Mouse (Mus musculus) c-Kit-positive CD71-positive TER-119-positive erythroid progenitor cells, embryonic 14.5 days (primary cell): ENCODE results near the gene Klk6.

ENCODE experiments used
- DNase-seq: peaks from one replicate; pipeline ENCODE4 v3.0.0-alpha.2; 2013; ENCODE audit warnings: low spot score

Gene Klk6

DNA sequence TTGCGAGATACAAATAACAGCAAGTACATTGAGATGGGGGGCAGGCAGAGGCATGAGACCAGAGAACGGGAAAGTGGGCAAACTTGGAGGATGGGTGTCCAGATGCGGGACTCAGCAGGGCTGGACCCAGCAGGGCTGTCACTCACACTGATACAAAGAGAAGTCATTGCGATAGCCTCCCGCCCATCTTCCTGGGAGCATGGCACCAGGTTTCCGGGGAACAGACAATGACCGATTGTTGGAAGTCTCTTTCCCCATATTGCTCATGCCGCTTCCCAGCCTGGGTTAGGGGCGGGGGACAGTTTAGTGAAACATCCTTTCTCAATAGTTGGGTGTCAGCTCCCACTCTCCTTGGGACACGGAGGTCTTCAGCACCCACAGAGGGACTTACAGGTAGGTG is at the start of gene Klk6:
TSS of gene Klk6 (plus strand) at position 301 of the 400 bp plus-strand sequence.
- DNase-seq, result no peak

DNA sequence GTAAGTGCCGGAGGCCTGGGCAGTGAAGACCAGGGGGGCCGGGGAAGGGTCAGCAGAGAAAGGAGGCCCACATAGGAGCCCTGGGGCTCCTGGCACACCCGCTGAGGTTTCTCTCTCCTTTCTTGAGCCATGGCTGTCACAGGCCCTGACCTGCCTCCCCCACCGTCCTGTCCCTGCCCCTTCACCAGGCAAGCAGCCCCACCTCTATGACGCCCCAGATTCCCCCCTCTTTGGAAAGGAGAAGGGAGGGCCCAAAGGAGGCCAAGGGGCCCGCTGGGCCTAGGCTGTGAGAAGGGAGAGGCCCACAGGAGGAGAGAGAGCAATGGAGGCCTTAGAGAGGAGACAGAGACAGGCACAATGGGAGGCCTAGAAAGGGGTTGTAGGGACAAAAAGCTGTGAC is 49.5 kb upstream of the Klk6 start:
- DNase-seq, result no peak

DNA sequence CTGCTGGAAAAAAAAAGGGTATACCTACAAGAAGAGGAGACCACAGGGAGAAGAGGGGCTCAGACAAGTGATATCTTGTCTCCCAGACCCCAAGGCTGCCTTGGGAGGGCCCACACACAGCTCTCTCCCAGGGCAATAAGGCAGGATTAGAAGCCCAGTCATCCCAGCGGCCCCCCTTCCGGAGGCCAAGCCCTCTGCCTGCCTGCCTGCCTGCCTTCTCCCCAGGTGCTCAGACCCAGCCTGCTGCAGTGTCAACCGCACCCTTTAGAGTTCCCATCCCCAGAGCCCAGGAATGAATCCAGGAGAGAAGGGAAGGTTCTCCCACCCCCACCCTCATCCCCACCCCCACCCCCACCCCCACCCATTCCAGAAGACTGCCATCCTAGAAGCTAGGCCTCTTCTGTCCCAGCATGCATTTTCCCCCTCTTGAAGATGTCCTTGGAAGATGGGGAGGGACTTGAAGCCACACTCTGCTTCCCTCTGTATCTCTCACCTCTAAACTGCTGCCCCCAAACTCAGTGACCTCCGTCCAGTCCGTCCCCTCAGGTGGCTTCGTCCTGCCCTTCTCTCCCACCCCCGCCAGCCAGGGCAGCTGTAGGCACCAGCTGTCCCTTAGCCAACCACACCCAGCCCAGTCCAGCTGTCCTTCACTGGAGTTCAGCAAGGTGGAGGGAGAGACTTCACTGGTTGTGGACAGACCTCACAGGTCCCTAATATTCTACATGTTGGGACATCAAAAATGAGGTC is 48.8 kb upstream of the Klk6 start:
- no peak for DNase-seq

DNA sequence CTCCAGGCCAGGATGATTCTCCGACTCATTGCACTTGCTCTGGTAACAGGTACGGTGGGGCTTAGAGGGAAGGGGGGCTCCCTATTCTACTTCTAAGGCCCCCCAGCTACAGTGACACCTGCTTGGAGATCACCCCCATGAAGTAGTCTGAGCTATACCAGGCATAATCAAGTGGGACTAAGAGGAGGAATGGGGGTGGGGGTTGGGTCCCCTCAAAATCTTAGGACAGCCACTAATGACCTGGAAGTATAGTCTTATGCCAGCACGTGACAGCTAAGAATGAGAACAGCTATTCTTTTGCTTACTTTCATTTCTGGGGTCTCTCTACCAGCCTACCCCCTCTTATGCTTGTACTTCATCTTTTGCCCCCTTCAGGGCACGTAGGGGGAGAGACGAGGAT is 47.8 kb upstream of the Klk6 start:
- no peak for DNase-seq

DNA sequence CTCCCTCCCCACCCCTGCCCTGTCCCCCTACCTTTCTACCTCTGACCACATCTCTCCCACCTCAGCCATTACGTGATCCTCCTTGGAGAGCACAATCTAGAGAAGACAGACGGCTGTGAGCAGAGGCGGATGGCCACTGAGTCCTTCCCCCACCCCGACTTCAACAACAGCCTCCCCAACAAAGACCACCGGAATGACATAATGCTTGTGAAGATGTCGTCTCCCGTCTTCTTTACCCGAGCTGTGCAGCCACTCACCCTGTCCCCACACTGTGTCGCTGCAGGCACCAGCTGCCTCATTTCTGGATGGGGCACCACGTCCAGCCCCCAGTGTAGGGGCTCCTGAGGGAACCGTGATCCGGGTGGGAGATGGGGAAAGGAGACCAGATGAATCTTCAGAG is 46.9 kb upstream of the Klk6 start:
- DNase-seq, result no peak

DNA sequence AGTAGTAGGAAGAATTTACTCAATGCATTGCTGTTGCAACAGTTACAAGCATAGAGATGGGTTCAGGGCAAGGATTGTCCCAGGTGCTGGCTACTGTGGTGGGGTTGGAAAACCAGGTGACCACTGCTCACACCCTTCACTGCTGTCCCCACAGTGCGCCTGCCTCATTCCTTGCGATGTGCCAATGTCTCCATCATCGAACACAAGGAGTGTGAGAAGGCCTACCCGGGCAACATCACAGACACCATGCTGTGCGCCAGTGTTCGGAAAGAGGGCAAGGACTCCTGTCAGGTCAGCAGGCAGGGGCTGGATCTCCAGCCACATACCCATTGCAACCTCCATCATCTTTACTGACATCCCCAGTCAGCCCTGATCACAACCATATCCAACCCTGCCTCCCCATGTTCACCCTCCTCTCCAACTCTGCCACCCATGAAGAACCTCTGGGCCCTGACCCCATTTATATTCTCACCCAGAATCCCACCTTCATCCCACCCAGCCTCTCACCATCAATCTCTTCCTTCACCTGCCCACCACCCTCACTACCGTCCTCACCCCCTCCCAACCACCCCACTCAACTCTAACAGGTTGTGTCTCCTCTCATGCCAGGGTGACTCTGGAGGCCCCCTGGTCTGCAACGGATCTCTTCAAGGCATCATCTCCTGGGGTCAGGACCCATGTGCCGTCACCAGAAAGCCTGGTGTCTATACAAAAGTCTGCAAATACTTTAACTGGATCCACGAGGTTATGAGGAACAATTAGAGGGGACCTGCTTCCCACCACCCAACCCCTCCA is 45.9 kb upstream of the Klk6 start:
- no peak for DNase-seq

DNA sequence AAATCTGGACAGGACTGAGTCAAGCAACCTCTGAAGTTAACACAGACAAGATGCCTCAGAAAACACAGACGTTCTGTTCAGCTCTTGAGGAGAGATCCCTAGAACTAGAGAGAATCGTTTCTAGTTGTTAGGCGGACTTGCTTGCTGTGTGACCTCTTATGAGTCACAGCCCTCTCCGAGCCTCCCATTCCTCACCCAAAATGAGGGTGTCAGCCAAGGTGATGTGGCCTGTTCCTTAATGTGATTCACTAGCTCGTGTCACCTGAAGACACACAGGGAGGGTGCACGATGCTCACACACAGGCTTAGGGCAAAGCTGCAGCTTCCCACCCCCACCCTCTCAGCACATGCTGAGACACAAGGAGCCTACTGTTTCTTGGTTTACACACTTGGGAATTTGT is 44.1 kb upstream of the Klk6 start:
- no peak for DNase-seq

DNA sequence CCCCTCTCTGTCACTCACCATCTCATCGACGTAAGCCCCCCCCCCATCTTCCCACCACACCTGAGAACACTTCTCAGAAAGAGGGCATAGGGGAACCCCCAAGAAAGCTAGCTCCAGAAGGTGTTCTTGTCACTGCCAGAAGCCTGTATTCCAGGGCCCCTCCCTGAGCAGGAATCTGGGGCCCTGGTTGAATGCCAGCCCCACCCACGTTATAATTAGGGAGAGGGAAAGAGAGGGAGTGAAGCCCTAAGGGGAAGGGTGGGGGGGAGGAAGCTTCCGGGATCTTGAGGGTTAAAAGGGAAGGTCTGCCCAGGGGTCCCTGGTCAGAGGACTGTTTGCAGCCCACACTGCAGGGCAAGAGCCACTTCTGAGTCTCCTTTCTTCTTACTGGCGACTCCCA is 43.6 kb upstream of the Klk6 start, which contains the start of gene Klk10:
TSS of gene Klk10 (plus strand) at position 290 of the 400 bp plus-strand sequence.
- DNase-seq, result no peak

DNA sequence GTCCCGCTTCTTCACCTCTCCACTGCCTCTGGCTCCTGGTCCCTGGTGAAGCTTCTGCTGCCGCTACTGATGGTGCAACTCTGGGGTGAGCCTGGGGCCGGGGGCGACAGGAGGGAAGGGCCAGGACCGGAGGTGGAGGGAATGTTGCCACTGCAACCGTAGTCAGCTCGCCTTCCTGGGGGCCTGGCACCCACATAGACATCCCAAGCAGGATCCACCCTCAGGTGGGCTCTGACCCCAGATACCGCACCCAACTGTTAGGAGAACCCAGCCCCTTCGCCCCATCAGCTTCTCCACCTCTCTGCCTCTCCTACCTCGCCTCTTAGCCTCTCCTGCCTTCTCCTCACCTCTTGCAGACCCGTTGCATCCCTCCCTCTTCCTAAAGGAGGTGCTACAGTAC is 42.8 kb upstream of the Klk6 start:
- DNase-seq, result no peak

DNA sequence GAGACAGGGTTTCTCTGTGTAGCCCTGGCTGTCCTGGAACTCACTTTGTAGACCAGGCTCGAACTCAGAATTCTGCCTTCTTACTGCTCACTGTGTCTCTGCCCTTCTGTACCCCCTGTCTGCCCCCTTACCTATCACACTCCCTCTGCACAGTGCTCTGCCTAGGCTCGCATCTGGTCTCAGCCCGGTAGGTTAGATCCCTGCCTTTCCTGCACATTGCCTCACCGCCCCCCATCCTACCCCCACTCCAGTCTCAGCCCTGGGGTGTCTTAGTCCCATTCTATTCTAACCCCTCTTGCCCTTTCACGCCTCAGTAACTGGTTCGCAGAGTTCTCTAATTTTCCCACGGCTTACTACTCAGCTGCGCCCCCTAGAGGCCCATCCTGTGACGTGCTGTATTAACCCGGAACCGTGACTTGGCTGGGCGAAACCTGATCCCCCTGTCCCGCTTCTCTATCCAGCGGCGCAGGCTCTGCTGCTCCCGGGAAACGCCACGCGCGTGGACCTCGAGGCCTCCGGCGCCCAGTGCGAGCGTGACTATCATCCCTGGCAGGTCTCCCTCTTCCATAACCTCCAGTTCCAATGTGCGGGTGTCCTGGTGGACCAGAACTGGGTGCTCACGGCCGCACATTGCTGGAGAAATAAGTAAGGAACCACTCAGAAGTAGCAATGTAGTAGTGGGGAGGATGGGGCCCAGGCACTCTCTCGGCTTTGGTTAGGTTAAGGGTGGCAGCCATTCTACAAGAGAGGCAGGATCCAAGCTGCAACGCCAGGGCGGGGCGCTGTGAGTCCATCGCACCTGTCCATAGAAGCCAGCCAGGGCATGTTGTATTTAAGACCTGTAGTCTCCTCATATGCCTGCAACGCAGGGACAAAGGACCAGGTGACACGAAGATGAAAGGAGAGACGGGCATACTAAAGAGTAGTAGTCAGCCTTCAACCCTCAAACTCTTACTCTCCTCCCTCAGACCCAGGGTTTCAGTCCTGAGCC is 41.7 kb upstream of the Klk6 start:
- peak; percentile 44 for DNase-seq

DNA sequence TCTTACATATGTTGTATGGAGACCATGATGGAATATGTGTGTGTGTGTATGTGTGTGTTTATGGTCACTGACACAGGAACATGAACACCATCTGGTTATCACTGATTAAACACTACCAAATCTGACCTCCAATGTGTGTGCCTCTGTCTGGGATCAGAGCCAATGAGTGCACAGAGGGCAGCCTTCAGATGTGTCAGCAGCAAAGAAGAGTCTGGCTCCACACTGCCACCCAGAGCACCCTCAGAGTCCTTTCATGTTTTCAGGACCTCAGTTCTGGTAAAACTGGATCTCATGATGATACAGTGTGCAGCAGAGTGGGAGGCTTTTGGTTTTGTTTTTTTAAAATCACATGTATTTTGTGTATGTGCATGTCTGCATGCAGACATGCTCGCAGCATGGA is 39.0 kb upstream of the Klk6 start:
- DNase-seq, result no peak

DNA sequence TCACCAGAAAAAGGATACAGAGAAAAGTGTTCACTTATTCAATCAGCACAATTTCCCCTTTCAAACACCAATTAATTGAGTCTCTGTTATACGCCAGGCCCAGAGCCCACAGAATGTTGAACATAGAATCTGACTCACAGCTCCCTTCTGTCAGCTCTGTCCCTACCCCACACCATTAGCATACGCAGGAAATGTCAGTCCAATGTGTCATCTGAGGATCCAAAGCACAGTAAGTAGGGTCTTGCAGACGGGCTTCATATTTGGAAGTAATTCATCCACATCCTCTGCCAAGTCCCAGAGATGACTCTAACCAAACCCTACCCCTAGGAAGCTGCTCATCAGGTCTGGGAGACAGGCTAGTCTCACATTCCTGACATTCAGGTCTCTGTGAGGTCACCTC is 36.2 kb upstream of the Klk6 start:
- DNase-seq, result no peak

DNA sequence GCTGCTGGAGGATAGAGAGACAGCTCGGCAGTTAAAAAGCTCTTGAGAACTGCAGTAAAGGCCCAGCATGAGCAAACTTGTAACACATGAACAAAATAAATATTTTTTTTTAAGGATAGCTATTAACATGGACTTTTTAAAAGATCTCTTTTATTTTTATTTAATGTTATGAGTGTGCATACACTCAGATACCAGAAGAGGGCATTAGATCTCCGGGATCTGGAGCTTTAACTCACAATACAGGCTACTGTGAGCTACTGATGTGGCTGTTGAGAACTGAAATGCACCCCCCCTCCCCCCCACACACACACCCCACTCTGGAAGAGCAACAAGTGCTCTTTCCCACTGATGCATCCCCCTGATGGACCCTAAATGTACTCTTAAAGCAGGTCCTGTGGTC is 35.0 kb upstream of the Klk6 start:
- no peak for DNase-seq

DNA sequence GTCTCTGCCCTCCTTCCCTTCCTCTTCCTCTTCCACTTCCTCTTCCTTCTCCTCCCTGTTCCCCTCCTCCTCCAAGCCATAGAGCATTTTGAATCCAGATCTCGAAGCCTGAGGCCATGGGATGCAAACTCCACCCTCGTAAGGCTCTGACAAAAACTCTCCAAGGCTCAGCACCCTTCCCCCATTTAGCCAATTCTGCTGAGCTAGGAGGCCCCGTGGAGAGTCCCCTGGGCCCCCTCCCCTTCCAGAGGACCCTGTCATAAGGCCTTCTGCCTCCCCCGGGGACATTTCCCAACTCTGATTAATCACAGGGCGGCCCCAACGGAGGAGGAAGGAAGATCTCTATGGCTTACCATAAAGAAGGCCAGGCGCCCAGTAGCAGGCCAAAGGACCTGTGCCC is 32.7 kb upstream of the Klk6 start, which contains the start of gene Klk9:
TSS of gene Klk9 (plus strand) at position 301 of the 400 bp plus-strand sequence.
- DNase-seq, result no peak

DNA sequence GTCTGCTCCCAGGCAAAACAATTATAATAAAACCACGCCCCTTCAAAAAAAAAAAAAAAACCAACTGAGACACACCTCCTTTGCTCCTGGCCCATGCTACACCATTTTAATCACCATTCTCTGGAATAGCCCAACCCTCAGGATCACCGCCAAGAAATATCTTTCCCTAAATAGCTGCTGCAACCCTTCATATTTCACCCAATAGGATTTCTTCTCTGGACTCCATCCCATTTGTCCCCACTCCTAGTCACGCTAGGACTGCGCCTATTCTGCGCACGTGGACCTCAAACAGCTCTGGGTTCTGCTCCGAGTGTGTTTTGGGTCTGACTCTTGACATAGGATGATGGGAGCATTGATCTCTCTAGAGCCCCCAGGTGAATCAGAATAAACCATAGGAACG is 27.9 kb upstream of the Klk6 start:
- DNase-seq, result no peak

DNA sequence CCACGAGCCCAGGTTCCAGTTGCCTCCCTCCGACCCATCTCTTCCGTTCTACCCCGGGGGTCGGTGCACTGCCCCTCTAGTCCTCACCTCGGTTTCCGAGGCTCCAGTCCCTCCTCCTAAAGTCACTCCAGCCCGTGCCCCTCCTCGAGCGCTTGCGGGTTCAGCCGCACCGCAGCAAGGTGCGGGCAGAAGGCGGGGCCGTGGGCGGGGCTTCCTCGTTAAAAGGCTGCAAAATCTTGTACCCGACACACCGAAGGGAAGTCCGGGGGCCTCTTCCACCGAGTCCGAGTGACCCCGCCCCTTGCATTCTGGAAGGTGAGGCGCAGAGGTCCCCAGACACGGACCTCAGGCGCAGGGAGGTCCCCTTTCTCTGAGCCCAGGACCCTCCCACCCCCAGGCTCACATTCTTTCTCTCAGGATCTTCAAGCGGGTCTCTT is 26.9 kb upstream of the Klk6 start, which contains the start of gene Klk8:
TSS of gene Klk8 (plus strand) at position 245 of the 437 bp plus-strand sequence.
- DNase-seq, result no peak

DNA sequence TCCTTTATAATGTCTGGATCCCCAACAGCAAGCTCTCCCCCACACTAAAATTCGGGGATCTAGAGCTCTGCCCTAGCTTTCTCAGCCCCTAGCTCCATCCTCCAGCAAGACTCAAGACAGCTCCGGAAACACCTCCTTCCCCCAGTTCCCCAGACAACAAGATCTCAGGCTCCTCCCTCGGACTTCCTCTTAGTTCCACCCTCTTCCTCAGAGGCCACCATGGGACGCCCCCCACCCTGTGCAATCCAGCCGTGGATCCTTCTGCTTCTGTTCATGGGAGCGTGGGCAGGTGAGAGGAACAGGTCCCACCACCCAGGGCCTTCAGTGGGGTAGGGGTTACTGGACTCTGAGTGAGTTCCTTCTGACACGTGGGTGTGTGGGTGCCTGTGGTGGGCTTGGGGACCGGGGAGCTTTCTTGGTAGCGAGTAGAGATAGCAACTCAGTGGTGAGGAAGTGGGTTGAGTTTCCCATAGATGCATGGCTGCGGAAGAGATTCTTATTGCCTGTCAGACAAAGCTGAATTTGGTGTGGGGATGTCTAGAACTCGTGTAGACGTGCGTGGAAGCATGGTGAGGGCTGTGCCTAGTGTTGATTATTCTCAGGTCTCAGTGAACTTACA is 26.3 kb upstream of the Klk6 start:
- no peak for DNase-seq

DNA sequence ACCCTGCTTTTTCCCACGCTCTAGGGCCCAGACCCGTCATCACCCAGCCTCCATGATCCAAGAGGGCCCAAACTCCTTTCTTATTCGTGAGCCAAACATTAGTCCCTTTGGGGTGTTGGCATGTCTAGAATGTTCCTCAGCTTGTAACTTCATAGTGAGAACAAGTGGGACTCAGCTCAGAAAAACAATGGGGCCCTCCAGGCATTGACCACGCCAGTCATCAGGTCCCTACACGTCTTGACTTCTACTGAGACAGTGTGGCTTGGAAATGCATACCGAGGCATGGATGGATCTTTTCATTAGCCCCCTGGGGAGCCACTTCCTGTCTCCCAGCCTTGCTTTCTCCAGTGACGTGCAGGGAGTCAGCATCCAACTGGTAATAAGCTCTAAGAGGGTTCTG is 24.4 kb upstream of the Klk6 start:
- DNase-seq, result no peak

DNA sequence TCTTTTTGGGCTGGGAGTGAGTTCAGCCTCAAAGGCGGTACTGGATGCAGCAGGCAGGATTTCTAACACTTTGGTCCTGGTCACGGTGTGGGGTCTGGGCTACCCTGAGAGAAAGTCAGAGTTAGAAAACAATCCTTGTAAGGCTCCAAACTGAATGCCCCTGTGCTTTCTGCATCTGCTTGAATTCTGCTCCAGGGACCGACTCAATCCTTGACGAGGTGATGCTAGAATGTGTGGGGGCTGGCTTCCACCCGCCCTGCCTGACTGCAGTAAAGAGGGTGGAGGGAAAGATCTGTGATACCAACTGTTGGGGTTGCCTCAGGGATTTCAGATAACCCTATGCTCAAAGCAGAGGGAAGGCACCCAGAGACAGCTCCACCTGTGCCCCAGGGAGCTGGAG is 13.3 kb upstream of the Klk6 start, which contains the start of gene Klk7:
TSS of gene Klk7 (plus strand) at position 301 of the 400 bp plus-strand sequence.
- no peak for DNase-seq

DNA sequence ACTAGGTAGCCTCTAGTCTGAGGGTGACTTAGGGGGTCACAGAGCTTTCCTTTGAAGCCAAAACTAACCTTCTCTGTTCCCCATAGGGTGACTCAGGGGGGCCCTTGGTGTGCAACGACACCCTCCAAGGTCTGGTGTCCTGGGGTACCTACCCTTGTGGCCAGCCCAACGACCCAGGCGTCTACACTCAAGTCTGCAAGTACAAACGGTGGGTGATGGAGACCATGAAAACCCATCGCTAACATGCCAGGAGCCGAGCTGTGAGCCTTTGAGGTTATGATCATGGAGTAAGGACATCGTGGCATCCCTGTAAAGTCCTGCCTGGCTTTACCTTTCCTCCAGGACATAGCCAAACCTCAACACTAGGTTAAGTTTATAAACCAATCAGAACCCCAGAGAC is 9.1 kb upstream of the Klk6 start:
- DNase-seq, result no peak

DNA sequence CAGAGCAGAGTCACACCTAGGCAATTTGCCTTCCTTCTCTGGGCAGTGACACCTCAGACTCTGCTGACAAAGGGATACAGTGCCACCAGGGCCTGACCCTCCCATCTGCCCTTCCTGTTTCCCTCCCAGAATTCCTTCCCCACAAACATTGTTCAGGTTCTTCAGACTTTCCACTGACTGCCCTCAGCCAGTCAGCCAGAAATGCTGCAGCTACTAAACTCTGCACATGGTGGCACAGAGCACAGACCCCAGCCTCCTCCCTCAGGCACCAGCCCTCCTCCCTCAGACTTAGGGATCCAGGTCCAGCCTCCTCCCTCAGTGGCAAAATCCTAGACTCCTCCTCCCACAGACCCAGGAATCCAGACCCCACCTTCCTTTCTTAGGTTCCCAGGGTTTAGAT is 7.6 kb upstream of the Klk6 start:
- no peak for DNase-seq

DNA sequence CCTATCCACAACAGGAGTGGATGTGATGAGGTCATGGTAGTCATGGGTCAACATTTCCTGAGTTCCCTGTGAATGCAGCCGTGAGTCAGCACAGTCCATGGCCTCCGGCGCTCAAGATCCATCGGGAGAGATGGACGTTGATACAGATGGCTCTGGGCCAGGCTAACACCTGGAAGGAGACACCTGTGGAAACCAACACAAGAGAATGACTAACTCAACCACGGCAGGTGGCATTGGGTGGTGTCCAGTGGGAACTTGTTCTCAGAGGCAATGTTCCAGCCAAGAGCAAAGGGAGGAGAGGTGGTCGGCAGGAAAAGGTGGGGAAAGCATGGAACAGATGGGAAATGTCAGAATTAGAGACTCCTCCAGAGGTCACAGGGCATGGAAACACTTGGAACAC is 2.7 kb upstream of the Klk6 start:
- DNase-seq, result no peak
